Mouse (Mus musculus): Measurements from ENCODE around the gene Ndufs7. TPM values are rescaled to one million over a fixed set of nuclear protein-coding genes. Genes with fewer than 3 reads are reported as not detected.

Ndufs7 gene
- polyA plus RNA-seq, 1 experiment = 337 TPM

- no peak for DNase-seq (ENCODE audit: low spot score)
These were observed 13.2 kb downstream of the Ndufs7 start for GRCm38 (mm10) chr10:80262169-80262568.

- no peak for DNase-seq (ENCODE audit: low spot score)
These were observed 13.9 kb downstream of the Ndufs7 start for GRCm38 (mm10) chr10:80262776-80263365.

GRCm38 (mm10) chr10:80264341-80265148, 15.6 kb downstream of the Ndufs7 start:
- peak; percentile 98 for DNase-seq (ENCODE audit: low spot score)

- no peak for DNase-seq (ENCODE audit: low spot score)
These were observed 16.2 kb downstream of the Ndufs7 start for GRCm38 (mm10) chr10:80265149-80265486.

- no peak for DNase-seq (ENCODE audit: low spot score)
These were observed 21.2 kb downstream of the Ndufs7 start for GRCm38 (mm10) chr10:80270099-80270498.

GRCm38 (mm10) chr10:80270734-80271181, 21.8 kb downstream of the Ndufs7 start:
- DNase-seq (ENCODE audit: low spot score) = no peak

- no peak for DNase-seq (ENCODE audit: low spot score)
These were observed 22.4 kb downstream of the Ndufs7 start for GRCm38 (mm10) chr10:80271186-80271843.

GRCm38 (mm10) chr10:80271870-80272585, 23.1 kb downstream of the Ndufs7 start:
- no peak for DNase-seq (ENCODE audit: low spot score)

- DNase-seq (ENCODE audit: low spot score) = no peak
These were observed 24.9 kb downstream of the Ndufs7 start for GRCm38 (mm10) chr10:80273847-80274246.

GRCm38 (mm10) chr10:80276238-80276637, 27.3 kb downstream of the Ndufs7 start:
- no peak for DNase-seq (ENCODE audit: low spot score)

GRCm38 (mm10) chr10:80278390-80278789, 29.5 kb downstream of the Ndufs7 start:
- no peak for DNase-seq (ENCODE audit: low spot score)

GRCm38 (mm10) chr10:80279273-80279672, 30.4 kb downstream of the Ndufs7 start:
- no peak for DNase-seq (ENCODE audit: low spot score)

- DNase-seq (ENCODE audit: low spot score) = no peak
These were observed 32.4 kb downstream of the Ndufs7 start for GRCm38 (mm10) chr10:80281304-80281703.

- DNase-seq (ENCODE audit: low spot score) = no peak
These were observed 33.0 kb downstream of the Ndufs7 start for GRCm38 (mm10) chr10:80281921-80282371.

- DNase-seq (ENCODE audit: low spot score) = no peak
These were observed 33.8 kb downstream of the Ndufs7 start for GRCm38 (mm10) chr10:80282481-80283441.

GRCm38 (mm10) chr10:80285222-80286070, 36.5 kb downstream of the Ndufs7 start:
- DNase-seq (ENCODE audit: low spot score) = no peak

GRCm38 (mm10) chr10:80288097-80288496, 39.2 kb downstream of the Ndufs7 start:
- no peak for DNase-seq (ENCODE audit: low spot score)

- DNase-seq (ENCODE audit: low spot score) = no peak
These were observed 39.7 kb downstream of the Ndufs7 start for GRCm38 (mm10) chr10:80288657-80289056.

- DNase-seq (ENCODE audit: low spot score) = peak; percentile 88
These were observed 43.6 kb downstream of the Ndufs7 start, which contains the start of gene Rps15 for GRCm38 (mm10) chr10:80292251-80293146. Rps15 (plus strand) TSS chr10:80292453.
